Mouse (Mus musculus) forebrain, embryonic 16.5 days (tissue): Measurements from ENCODE around the gene Exd2. TPM values are rescaled to one million over a fixed set of nuclear protein-coding genes. Genes with fewer than 3 reads are reported as not detected.
"Not testable (repeated sequence)": the region's sequence is repeated elsewhere in the genome, so short reads cannot be mapped to it uniquely, and the experiment has no call there.

Experiments
- ATAC-seq: fragments of 200-750 bp; cut with Nextera tagmentation; 2 replicates; pipeline ENCODE4 v1.8.0; 2017; ENCODE audit warnings: mild to moderate bottlenecking, moderate library complexity
- H3K27ac ChIP-seq: fragments of 300-500 bp; sonication (generic); 2 replicates; pipeline ENCODE4 v1.5.1; 2014; ENCODE audit warnings: low read length, control low read depth
- H3K27me3 ChIP-seq: fragments of 300-500 bp; sonication (generic); replicated peaks from 2 replicates; pipeline ENCODE4 v1.6.1; 2014; ENCODE audit warnings: low read length; ENCODE audit not compliant: control insufficient read depth, insufficient read depth
- H3K36me3 ChIP-seq: fragments of 300-500 bp; sonication (generic); 2 replicates; pipeline ENCODE4 v1.6.1; 2014; ENCODE audit not compliant: control insufficient read depth, insufficient read depth
- H3K4me1 ChIP-seq: fragments of 300-500 bp; sonication (generic); replicated peaks from 2 replicates; pipeline ENCODE4 v1.6.1; 2014; ENCODE audit warnings: low read length; ENCODE audit not compliant: control insufficient read depth, insufficient read depth
- H3K4me2 ChIP-seq: fragments of 300-500 bp; sonication (generic); 2 replicates; pipeline ENCODE4 v1.6.1; 2014; ENCODE audit warnings: mild to moderate bottlenecking, low read length, control low read depth
- H3K4me3 ChIP-seq: fragments of 300-500 bp; sonication (generic); replicated peaks from 2 replicates; pipeline ENCODE4 v1.5.1; 2014; ENCODE audit warnings: mild to moderate bottlenecking, low read length, control low read depth
- H3K9ac ChIP-seq: fragments of 300-500 bp; sonication (generic); replicated peaks from 2 replicates; pipeline ENCODE4 v1.6.1; 2014; ENCODE audit warnings: low read depth, low read length, control low read depth
- H3K9me3 ChIP-seq: fragments of 300-500 bp; sonication (generic); 2 replicates; pipeline ENCODE4 v1.6.1; 2016; ENCODE audit warnings: low read length; ENCODE audit not compliant: control insufficient read depth
- WGBS: fragments of 180-500 bp; shearing (Covaris S2); extraction: QIAGEN DNeasy Blood & Tissue Kit; methylation state at CpG from one replicate; pipeline ENCODE4 v1.1.7; 2014; 5-methylcytosine and 5-hydroxymethylcytosine counted together
- polyA plus RNA-seq: library from polyadenylated mRNA; unstranded; fragments of >200 nt; fragmentation: Nextera tagmentation; extraction: Ambion mirVana; gene quantifications from 2 replicates; pipeline ENCODE4 v1.2.1, GENCODE M21; 2015

Gene Exd2
- polyA plus RNA-seq, 1 experiment from 2014 or later, result 71.0 TPM

DNA sequence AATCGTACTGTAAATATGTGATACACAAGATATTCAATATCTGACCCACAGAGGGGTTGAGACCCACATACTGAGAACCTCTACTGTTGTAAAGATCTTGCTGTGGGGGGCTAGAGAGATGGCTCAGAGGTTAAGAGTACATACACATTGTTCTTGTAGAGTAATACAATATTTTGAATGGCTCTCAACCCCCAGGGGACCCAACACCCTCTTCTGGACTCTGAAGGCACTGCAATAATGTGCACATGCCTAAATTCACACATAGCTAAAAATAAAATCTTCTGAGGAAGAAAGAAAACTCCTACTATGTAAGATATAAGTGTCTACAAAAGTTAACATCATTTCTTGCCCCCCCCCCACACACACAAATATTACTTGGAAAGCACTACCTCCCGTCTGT lies 21.9 kb upstream of the Exd2 start:
- no peak for ATAC-seq
- no peak overlapping the region for H3K9ac ChIP-seq
- H3K27me3 ChIP-seq, result no peaks in the 10 kb centered on the region
- 74% methylated on average over 2 of the region's 2 CpGs for WGBS
- H3K4me3 ChIP-seq, result no peak overlapping the region
- H3K4me2 ChIP-seq, result no peak overlapping the region
- H3K4me1 ChIP-seq, result peaks cover 5% of the 10 kb centered on the region
- no peaks in the 10 kb centered on the region for H3K9me3 ChIP-seq
- H3K36me3 ChIP-seq, result no peaks in the 10 kb centered on the region
- H3K27ac ChIP-seq, result no peak overlapping the region

DNA sequence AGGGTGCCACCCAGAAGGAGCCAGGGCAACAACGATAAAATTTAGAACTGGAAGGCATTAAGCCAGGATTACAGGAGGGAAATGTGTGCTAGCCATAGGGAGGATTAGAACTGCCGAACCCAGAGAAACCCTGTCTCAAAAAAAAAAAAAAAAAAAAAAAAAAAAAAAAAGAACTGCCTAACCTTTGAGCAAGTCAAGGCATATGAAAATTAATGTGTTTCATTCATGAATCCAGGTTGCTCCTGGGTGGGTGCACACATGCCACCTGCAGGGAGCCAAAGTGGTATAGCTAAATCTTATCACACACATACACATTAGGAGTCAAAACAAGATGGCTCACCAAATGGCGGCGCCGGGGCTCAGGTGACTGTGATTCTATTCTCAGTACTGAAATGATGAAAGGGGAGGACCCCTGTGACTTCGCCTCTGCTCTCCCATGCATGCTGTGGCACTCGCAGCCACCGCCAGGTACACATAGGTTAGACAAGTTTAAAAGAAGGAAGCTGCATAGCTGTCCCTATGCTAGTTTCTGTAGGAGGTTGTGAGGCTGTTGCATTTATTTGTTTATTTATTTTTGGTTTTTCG lies 18.3 kb upstream of the Exd2 start:
- H3K27ac ChIP-seq, result no peak overlapping the region
- H3K9me3 ChIP-seq, result no peaks in the 10 kb centered on the region
- no peak for ATAC-seq
- no peak overlapping the region for H3K9ac ChIP-seq
- H3K36me3 ChIP-seq, result no peaks in the 10 kb centered on the region
- H3K4me2 ChIP-seq, result no peak overlapping the region
- no peaks in the 10 kb centered on the region for H3K27me3 ChIP-seq
- 91% methylated on average over 9 of the region's 9 CpGs for WGBS
- no peak overlapping the region for H3K4me3 ChIP-seq
- no peaks in the 10 kb centered on the region for H3K4me1 ChIP-seq

DNA sequence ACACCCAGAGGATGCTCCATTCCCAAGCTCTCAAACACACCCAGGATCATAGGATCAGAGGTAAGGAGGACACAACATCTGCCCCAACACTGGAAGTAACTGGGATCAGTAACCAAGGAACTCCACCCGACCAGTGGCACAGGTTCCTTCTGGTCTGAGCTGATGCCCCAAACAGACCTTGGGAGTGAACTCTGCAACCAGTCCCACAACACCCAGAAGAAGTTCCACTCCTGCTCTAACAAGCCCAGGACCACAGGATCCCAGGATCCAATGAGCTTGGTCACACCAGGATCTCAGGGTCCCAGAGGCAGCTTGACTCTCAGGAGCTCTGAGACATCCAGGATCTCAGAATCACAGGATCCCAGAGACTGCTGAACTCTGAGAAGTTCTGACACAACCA lies 9.4 kb upstream of the Exd2 start:
- H3K27ac ChIP-seq, result no peak overlapping the region
- no peaks in the 10 kb centered on the region for H3K9me3 ChIP-seq
- WGBS, result 78% methylated on average over 1 of the region's 1 CpGs
- no peak overlapping the region for H3K4me2 ChIP-seq
- H3K9ac ChIP-seq, result no peak overlapping the region
- ATAC-seq, result no peak
- H3K36me3 ChIP-seq, result no peaks in the 10 kb centered on the region
- no peaks in the 10 kb centered on the region for H3K4me1 ChIP-seq
- no peaks in the 10 kb centered on the region for H3K27me3 ChIP-seq
- H3K4me3 ChIP-seq, result no peak overlapping the region

DNA sequence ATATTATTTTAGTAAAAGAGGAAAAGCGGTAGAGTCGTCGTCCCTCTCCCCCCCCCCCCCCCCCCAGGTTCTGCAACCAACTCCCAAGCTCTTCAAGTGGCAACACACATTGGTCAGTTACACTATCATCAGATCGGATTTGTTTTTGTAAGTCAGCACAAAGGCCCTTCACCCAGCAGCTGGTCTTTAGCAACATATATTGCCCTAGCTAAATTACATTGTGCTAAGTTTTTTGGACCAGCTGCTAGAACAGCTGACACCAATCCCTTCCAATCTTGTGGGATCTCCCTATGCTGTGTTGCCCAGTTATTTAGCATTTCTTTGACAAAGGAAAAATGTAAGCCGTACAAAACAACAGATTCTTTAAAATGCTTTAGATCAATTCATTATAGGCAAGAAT lies 4.9 kb upstream of the Exd2 start:
- Histone ChIP-seq H3K4me1 (no peaks in the 10 kb centered on the region), H3K36me3 (no peaks in the 10 kb centered on the region), H3K9ac (no peak overlapping the region), H3K27ac (no peak overlapping the region), H3K27me3 (no peaks in the 10 kb centered on the region), H3K4me2 (no peak overlapping the region), H3K9me3 (no peaks in the 10 kb centered on the region), H3K4me3 (no peak overlapping the region)
- 61% methylated on average over 5 of the region's 5 CpGs for WGBS
- ATAC-seq, result no peak

DNA sequence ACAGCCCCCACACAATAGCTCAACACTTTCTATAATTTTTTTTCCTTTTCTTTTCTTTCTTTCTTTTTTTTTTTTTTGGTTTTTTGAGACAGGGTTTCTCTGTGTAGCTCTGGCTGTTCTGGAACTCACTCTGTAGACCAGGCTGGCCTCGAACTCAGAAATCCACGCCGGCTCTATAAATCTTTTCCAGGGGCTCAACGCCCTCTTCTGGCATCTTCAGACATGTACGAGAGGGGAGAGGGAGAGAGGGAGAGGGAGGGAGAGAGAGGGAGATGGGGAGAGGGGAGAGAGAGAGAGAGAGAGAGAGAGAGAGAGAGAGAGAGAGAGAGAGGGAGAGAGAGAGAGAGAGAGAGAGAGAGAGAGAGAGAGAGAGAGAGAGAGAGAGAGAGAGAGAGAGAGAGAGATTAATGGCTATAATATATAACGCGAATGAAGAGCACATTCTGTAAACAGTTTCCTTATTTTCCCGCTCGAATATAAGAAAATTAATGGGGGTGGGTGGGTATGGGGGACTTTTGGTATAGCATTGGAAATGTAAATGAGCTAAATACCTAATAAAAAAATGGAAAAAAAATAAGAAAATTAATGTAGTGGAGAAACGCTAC lies 501 bp upstream of the Exd2 start:
- peaks cover 10% of the 10 kb centered on the region for H3K4me1 ChIP-seq

DNA sequence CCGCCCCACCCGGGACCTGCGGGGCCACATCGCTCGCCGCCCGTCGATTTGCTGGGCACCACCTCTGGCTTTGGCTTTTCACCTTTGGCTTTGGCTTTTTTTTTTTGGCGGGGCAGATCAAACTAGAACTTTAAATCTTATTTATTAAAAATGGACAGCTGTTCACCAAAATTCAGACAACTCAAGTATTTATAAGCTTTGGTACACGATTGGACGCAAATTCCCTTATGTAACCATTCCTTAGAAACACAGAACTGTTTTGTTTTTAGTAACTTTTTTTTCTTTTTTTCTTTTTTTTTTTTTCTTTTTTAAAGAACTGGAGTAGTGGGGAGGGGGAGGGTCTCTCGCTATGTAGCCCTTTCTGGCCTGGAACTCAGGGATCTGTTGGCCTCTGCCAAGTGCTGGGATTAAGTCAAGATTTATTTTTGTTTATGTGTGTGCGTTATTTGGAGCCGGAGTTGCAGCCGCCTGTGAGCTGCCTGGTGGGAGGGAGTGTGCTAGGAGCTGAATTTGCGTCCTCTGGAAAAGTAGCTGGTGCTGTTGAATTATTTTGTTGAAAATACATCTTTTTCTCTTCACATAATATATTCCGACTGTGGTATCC lies 873 bp downstream of the Exd2 start:
- Histone ChIP-seq H3K27ac (peak overlapping the region; percentile 68), H3K9me3 (no peaks in the 10 kb centered on the region), H3K4me3 (peak overlapping the region; percentile 82), H3K4me2 (peak overlapping the region; percentile 93), H3K36me3 (no peaks in the 10 kb centered on the region), H3K9ac (peak overlapping the region; percentile 77), H3K27me3 (no peaks in the 10 kb centered on the region), H3K4me1 (peaks cover 10% of the 10 kb centered on the region)
- 4% methylated on average over 17 of the region's 17 CpGs for WGBS
- ATAC-seq, result no peak

More for the DNA sequence above, 501 bp upstream of the Exd2 start:
- Histone ChIP-seq H3K9ac (peak overlapping the region; percentile 77; the same call in 1 of the 2 replicates), H3K27ac (peak overlapping the region; percentile 5; the same call in 1 of the 2 replicates), H3K4me2 (peak overlapping the region; percentile 93), H3K4me3 (peak overlapping the region; percentile 82)
- 8% methylated on average over 10 of the region's 10 CpGs for WGBS
- H3K36me3 ChIP-seq, H3K9me3 ChIP-seq, ATAC-seq, H3K27me3 ChIP-seq: not testable (repeated sequence)

DNA sequence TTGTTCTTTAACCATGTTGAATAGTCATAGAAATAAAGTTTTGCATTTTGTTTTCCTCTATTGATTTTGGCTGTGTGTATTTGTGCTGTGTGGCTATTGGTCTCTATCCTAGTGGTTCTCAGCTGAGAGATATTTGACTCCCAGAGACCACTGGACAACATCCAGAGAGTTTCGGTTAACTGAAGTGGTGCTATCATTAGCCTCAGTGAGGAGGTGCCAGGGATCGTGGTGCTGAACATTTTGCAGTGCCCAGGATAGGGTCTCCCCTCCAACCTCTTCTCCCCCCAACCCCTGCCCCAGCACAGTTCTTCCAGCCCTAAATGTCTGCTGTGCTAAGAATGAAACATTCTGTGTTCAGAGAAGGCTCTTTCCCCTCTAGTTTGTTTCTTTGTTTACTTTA lies 7.3 kb downstream of the Exd2 start:
- no peak overlapping the region for H3K4me2 ChIP-seq
- no peaks in the 10 kb centered on the region for H3K36me3 ChIP-seq
- H3K27me3 ChIP-seq, result no peaks in the 10 kb centered on the region
- H3K27ac ChIP-seq, result no peak overlapping the region
- ATAC-seq, result no peak
- no peak overlapping the region for H3K4me3 ChIP-seq
- H3K4me1 ChIP-seq, result 0 out of 2 replicates have a peak, but pooled peaks cover 3% of the 10 kb centered on the region
- H3K9ac ChIP-seq, result no peak overlapping the region
- no peaks in the 10 kb centered on the region for H3K9me3 ChIP-seq
- 87% methylated on average over 2 of the region's 2 CpGs for WGBS

DNA sequence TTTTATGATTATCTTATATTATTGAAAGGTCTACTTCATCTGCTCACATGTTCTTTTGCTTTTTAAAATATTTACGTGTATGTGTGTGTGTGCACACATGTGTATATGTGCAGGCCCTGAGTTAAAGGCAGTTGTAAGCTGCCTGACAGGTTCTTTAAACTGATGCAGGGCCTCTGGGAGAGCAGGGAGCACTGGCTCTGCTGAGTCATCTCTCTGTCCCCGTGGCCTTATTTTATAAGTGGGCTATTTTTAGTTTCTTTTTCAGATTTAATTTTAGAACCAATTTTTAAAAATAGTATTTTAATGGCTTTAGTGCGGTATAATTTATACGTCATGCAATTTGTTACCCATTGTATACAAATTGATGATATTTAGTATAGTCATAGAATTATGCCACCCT lies 9.0 kb downstream of the Exd2 start:
- no peak overlapping the region for H3K9ac ChIP-seq
- 87% methylated on average over 4 of the region's 4 CpGs for WGBS
- H3K36me3 ChIP-seq, result peaks cover 4% of the 10 kb centered on the region; the same call in 1 of the 2 replicates
- no peak overlapping the region for H3K4me3 ChIP-seq
- no peaks in the 10 kb centered on the region for H3K9me3 ChIP-seq
- H3K4me1 ChIP-seq, result no peaks in the 10 kb centered on the region
- H3K4me2 ChIP-seq, result no peak overlapping the region
- ATAC-seq, result no peak
- H3K27me3 ChIP-seq, result no peaks in the 10 kb centered on the region
- H3K27ac ChIP-seq, result no peak overlapping the region

DNA sequence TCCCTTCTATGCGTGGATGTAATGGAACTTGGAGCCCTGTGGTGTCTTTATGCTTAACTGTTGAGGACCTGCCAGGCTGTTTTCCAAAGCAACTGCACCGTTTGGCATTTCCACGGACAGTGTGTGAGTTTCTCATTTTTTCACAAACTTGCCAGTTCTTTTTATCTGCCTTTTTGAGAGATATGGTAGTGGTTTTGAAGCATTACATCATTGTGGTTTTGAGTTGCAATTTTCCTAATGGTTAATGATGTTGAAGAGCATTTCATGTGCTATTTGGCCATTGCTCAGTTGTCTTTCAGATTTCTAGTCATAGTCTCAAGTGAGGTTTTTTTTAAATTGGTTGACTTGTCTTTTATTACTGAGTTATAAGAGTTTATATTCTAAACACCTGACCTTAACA lies 10.8 kb downstream of the Exd2 start:
- Histone ChIP-seq H3K27ac (no peak overlapping the region), H3K4me3 (no peak overlapping the region), H3K27me3 (no peaks in the 10 kb centered on the region), H3K4me1 (no peaks in the 10 kb centered on the region), H3K36me3 (peaks cover 6% of the 10 kb centered on the region; the same call in 1 of the 2 replicates), H3K4me2 (no peak overlapping the region), H3K9me3 (no peaks in the 10 kb centered on the region), H3K9ac (no peak overlapping the region)
- ATAC-seq, result no peak
- WGBS, result 69% methylated on average over 3 of the region's 3 CpGs
